Mouse (Mus musculus) frontal cortex, postnatal 10 days (tissue): ENCODE measurements around the gene Gpld1.

ENCODE experiments used
- DNase-seq, 2 experiments: peaks; one replicate each; pipeline ENCODE4 v3.0.0; 2022; ENCODE audit warnings: low spot score in 2 of 2, mixed read lengths in 1 of 2

Gene Gpld1

DNA sequence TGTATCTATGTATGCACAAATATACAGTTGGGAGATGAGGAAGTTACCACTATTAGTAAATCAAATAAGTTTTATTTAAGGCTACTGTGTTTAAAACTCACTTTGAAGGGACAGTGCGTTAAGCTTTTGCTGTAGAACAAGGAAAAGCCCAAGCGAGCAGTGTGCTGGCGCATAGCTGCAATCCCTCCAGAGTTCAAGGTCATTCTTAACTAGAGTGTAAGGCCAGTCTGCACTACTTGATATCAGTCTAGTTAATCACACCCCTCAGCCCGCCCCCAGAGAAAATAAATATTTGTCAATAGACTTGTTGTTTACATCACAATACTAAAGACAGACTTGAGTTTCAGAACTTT lies 77.6 kb downstream of the Gpld1 start:
- no peak for DNase-seq

DNA sequence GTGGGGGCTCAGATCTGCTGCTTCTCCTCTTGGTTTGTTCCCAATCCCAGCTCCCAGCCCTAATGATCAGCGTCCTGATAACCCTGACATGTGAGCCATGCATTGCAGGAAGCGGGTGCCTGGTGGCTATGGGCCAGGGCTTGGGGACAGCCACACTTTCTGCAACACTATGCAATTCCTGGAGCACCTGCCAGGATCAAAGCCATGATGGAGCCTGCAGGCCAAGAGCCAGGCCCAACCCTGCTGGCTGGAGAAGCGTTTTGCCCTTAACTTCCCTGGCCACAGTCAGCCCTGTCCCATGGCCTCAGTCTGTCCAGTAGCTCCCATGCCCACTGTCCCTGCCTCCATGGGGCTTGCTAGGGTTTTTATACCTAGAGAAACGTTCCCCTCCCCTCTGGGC lies 79.4 kb downstream of the Gpld1 start:
- DNase-seq, result no peak

DNA sequence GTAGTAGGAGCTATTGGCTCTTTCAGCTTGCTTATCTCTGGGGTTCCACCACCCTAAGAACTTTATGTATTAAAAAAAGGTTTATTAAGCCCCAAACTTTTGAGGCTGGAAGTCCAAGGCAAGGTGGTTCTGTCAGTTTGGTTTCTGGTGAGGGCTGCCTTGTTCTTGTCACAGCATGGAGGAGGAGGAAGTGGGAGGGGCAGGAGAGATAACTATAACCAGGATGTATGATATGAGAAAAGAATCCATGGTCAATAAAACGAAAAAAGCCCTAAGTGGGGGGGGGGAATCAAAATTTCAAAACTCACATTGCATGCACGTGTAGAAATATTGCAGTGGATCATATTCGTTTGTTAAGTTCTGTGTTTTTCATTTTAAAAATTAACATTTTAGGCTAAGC lies 80.2 kb downstream of the Gpld1 start:
- no peak for DNase-seq

DNA sequence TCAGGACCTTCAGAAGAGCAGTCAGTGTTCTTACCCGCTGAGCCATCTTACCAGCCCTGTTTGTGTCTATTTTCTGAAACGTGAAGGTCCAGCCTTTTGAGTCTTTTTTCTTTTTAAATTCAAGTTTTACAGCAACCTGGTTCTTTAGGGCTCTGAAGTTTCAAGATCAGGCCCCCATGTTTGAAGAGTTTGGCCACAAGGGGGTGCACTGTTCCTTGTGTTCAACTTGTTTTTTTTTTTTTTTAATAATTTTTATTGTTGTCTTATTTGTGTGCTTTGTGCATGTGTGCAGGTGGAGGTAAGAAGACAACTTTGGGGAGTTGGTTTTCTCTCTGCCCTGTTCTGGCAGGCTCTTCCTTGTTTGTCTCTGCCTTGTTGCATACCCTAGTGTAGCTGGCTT lies 81.7 kb downstream of the Gpld1 start:
- no peak for DNase-seq

DNA sequence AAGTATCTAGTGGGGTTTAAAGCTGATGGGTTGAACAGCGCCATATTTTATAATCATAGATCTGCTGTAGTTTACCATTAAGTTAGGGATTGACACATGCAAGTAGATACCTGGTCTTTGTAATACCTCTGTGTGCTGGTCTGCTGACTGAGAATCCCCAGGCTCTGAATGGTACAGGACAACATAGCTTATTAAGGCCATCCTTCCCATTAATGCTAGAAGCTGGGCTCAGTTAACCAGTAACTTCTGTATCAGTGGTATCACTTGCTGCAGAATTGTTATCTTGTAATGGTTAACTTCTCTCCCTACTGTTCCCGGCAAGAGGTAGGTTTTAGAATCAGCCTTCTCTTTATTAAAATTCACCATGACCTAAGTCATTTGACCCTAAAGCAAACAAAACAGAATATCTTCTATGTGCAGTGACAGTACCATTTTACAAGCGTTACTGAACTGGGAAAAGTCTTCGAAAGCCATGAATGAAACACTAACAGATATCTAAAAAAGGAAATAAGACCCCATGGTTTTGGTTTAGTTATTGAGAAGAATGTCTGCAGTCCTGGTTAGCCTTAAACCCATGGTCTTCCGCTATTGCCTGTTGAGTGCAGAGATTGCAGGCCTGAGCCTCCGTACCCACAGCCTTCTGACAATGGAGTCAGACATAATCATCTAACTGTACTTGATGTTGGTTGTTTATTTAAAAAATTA lies 83.6 kb downstream of the Gpld1 start:
- no peak for DNase-seq

DNA sequence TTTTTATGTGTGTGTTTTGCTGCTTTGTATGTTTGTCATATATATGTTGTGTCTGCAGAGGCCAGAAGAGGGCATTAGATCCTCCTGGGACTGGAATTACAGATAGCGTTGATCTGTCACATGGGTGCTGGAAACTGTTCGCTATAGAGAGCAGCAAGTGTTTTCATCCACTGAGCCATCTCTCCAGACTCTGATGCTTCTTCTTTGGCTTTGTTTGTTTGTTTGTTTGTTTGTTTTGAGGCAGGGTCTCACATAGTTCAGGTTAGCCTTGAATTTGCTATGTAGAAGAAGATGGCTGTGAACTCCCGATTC lies 84.1 kb downstream of the Gpld1 start:
- no peak for DNase-seq

DNA sequence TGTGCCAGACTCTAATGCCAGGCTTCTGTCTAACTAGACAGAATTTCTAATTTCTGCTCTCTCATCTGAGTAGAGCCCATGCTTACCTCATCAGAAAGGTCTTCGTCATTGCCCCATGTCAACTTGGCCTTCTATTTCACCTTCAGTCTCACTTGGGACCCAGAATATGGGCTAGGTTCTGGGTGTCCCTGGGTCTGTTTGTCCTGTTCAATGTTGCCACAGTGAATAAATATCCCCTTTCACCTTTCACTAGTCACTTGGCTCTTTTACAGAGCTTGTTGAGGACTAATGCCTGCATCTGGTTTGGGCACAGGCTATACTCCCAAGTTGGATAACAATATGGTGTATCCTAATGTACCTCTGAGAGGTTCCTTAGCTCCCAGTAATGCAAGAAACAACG lies 96.5 kb downstream of the Gpld1 start:
- no peak for DNase-seq
